In genomic region chr4:117125910-117126674, GRCm38 (mm10) we compare ENCODE assay signal across 8 mouse cellular contexts. TPM values are rescaled to one million over a fixed set of nuclear protein-coding genes. Genes with fewer than 3 reads are reported as not detected.
DNase-seq lines count a peak whose midpoint lies in the region; ATAC-seq and TF ChIP-seq lines count a peak whose summit lies in the region.

No protein-coding gene starts in this region.

- ATAC-seq in intestine, embryonic 15.5 days: peak; percentile 77
- ATAC-seq in liver, embryonic 16.5 days (ENCODE audit: low read depth): peak; percentile 53
- no peak for ATAC-seq in neural tube, embryonic 11.5 days (ENCODE audit: insufficient read depth, low FRiP score, low TSS enrichment)

- H3K27ac ChIP-seq in bone marrow macrophage, adult 2 months (ENCODE audit: insufficient read depth, low read depth, low read length): peak overlapping the region; percentile 93
- H3K27ac ChIP-seq in intestine, embryonic 15.5 days: peak overlapping the region; percentile 89
- H3K27ac ChIP-seq in liver, embryonic 16.5 days (ENCODE audit: low read length): peak overlapping the region; percentile 39
- peak overlapping the region; percentile 72 for H3K27ac ChIP-seq in neural tube, embryonic 11.5 days (ENCODE audit: low read depth, low read length)

- no peaks in the 10 kb centered on the region for H3K9me3 ChIP-seq in intestine, embryonic 15.5 days
- no peaks in the 10 kb centered on the region for H3K9me3 ChIP-seq in liver, embryonic 16.5 days (replicated peaks; ENCODE audit: control insufficient read depth, low read length)
- H3K9me3 ChIP-seq in neural tube, embryonic 11.5 days (ENCODE audit: control insufficient read depth, low read length): no peaks in the 10 kb centered on the region

- no peak for TF ChIP-seq POLR2A in bone marrow macrophage, adult 2 months (IDR thresholded peaks at IDR 0.05; ENCODE audit: borderline replicate concordance, low read depth, low read length)

- H3K36me3 ChIP-seq in intestine, embryonic 15.5 days: peaks cover 9% of the 10 kb centered on the region; the same call in 1 of the 2 replicates
- no peaks in the 10 kb centered on the region for H3K36me3 ChIP-seq in liver, embryonic 16.5 days (ENCODE audit: control insufficient read depth, insufficient read depth)
- H3K36me3 ChIP-seq in neural tube, embryonic 11.5 days (ENCODE audit: control insufficient read depth, insufficient read depth, low read length): peaks cover 3% of the 10 kb centered on the region

- peak; percentile 57 to 65 for DNase-seq in right cerebral cortex, postnatal 10 days (ENCODE audit: low spot score in 2 of 2)
- DNase-seq in right cerebral cortex, postnatal 4 days: no peak
- peak; percentile 53 to 73 for DNase-seq in gastrocnemius, postnatal 4 days (ENCODE audit: low spot score in 2 of 2)
- peak; percentile 32 for DNase-seq in neural tube, embryonic 11.5 days (ENCODE audit: low spot score)
- DNase-seq in yolk sac, embryonic 10.5 days (ENCODE audit: low spot score): peak; percentile 73

- no peak for TF ChIP-seq CTCF in bone marrow macrophage, adult 2 months (IDR thresholded peaks at IDR 0.05; ENCODE audit: low read depth, low read length)

- H3K4me2 ChIP-seq in intestine, embryonic 15.5 days (replicated peaks): peak overlapping the region; percentile 44; the same call in 1 of the 2 replicates
- H3K4me2 ChIP-seq in liver, embryonic 16.5 days (ENCODE audit: low read depth, low read length): no peak overlapping the region
- no peak overlapping the region for H3K4me2 ChIP-seq in neural tube, embryonic 11.5 days (ENCODE audit: low read depth)

- H3K4me1 ChIP-seq in bone marrow macrophage, adult 2 months (ENCODE audit: control insufficient read depth, insufficient read depth, low read length): peaks cover 44% of the 10 kb centered on the region
- peaks cover 30% of the 10 kb centered on the region for H3K4me1 ChIP-seq in intestine, embryonic 15.5 days (replicated peaks)
- H3K4me1 ChIP-seq in liver, embryonic 16.5 days (ENCODE audit: control insufficient read depth, low read depth, low read length): peaks cover 25% of the 10 kb centered on the region
- H3K4me1 ChIP-seq in neural tube, embryonic 11.5 days (ENCODE audit: control insufficient read depth, insufficient read depth, low read length): peaks cover 27% of the 10 kb centered on the region

- H3K9ac ChIP-seq in intestine, embryonic 15.5 days: peak overlapping the region; percentile 46; the same call in 1 of the 2 replicates
- peak overlapping the region; percentile 20; the same call in 1 of the 2 replicates for H3K9ac ChIP-seq in liver, embryonic 16.5 days (ENCODE audit: low read depth, low read length)
- H3K9ac ChIP-seq in neural tube, embryonic 11.5 days (ENCODE audit: low read length): peak overlapping the region; percentile 56; the same call in 1 of the 2 replicates

- no peaks in the 10 kb centered on the region for H3K27me3 ChIP-seq in intestine, embryonic 15.5 days (replicated peaks)
- H3K27me3 ChIP-seq in liver, embryonic 16.5 days (ENCODE audit: control insufficient read depth, insufficient read depth, low read depth, low read length): no peaks in the 10 kb centered on the region
- no peaks in the 10 kb centered on the region for H3K27me3 ChIP-seq in neural tube, embryonic 11.5 days (ENCODE audit: control insufficient read depth, insufficient read depth, low read length)

- 42% methylated on average over 15 of the region's 15 CpGs for WGBS in intestine, embryonic 15.5 days
- 32% methylated on average over 15 of the region's 15 CpGs for WGBS in liver, embryonic 16.5 days (ENCODE audit: insufficient replicate concordance)
- WGBS in neural tube, embryonic 11.5 days: 45% methylated on average over 15 of the region's 15 CpGs

- peak overlapping the region; percentile 23 for H3K4me3 ChIP-seq in bone marrow macrophage, adult 2 months (ENCODE audit: insufficient read depth, low read length)
- no peak overlapping the region for H3K4me3 ChIP-seq in intestine, embryonic 15.5 days (replicated peaks)
- H3K4me3 ChIP-seq in liver, embryonic 16.5 days (ENCODE audit: low read depth, low read length): no peak overlapping the region
- H3K4me3 ChIP-seq in neural tube, embryonic 11.5 days (ENCODE audit: low read depth, low read length): no peak overlapping the region

RNA-seq across cellular contexts. Expression of gene Tctex1d4, which starts 0.5 kb away (rescaled TPM):
- polyA plus RNA-seq in bone marrow macrophage, adult 2 months (2012; ENCODE audit: insufficient read depth, insufficient read length, missing spikeins): 2.2 and 4.4 TPM in 2 replicates
- under 1 TPM in 1 of 2 experiments, not detected in 1; 0.47 TPM for total RNA-seq in gastrocnemius, postnatal 4 days (2021)
- not detected in 2 replicates for polyA plus RNA-seq in intestine, embryonic 15.5 days (2015; fragmentation: Nextera tagmentation; extraction: Ambion mirVana)
- polyA plus RNA-seq in liver, embryonic 16.5 days (2015; fragmentation: Nextera tagmentation; extraction: Ambion mirVana): 0.11 TPM in 1 of 2 replicates, not detected in the other
- not detected in 2 replicates for polyA plus RNA-seq in neural tube, embryonic 11.5 days (2014; fragmentation: Nextera tagmentation; extraction: Ambion mirVana)

RNA-seq across cellular contexts. Expression of gene Btbd19, which starts 0.6 kb away (rescaled TPM):
- polyA plus RNA-seq in bone marrow macrophage, adult 2 months (2012; ENCODE audit: insufficient read depth, insufficient read length, missing spikeins): 4.3 and 4.8 TPM in 2 replicates
- total RNA-seq in gastrocnemius, postnatal 4 days (2021): 1 to 10 TPM; 6.2 to 8.8 TPM
- polyA plus RNA-seq in intestine, embryonic 15.5 days (2015; fragmentation: Nextera tagmentation; extraction: Ambion mirVana): 6.0 and 7.6 TPM in 2 replicates
- polyA plus RNA-seq in liver, embryonic 16.5 days (2015; fragmentation: Nextera tagmentation; extraction: Ambion mirVana): 1.5 and 1.8 TPM in 2 replicates
- polyA plus RNA-seq in neural tube, embryonic 11.5 days (2014; fragmentation: Nextera tagmentation; extraction: Ambion mirVana): 3.4 and 4.0 TPM in 2 replicates

RNA-seq across cellular contexts. Expression of gene Plk3, which starts 7.7 kb away (rescaled TPM):
- polyA plus RNA-seq in bone marrow macrophage, adult 2 months (2012; ENCODE audit: insufficient read depth, insufficient read length, missing spikeins): 2.9 and 3.3 TPM in 2 replicates
- 1 to 10 TPM; 2.3 to 3.6 TPM for total RNA-seq in gastrocnemius, postnatal 4 days (2021)
- polyA plus RNA-seq in intestine, embryonic 15.5 days (2015; fragmentation: Nextera tagmentation; extraction: Ambion mirVana): 3.6 and 3.7 TPM in 2 replicates
- 2.2 TPM in 2 replicates for polyA plus RNA-seq in liver, embryonic 16.5 days (2015; fragmentation: Nextera tagmentation; extraction: Ambion mirVana)
- polyA plus RNA-seq in neural tube, embryonic 11.5 days (2014; fragmentation: Nextera tagmentation; extraction: Ambion mirVana): 42.5 and 48.9 TPM in 2 replicates

RNA-seq across cellular contexts. Expression of gene Rps8, which starts 30.0 kb away (rescaled TPM):
- polyA plus RNA-seq in bone marrow macrophage, adult 2 months (2012; ENCODE audit: insufficient read depth, insufficient read length, missing spikeins): 1,158 and 1,548 TPM in 2 replicates
- total RNA-seq in gastrocnemius, postnatal 4 days (2021): 1,000 to 10,000 TPM; 1,262 to 1,321 TPM
- polyA plus RNA-seq in intestine, embryonic 15.5 days (2015; fragmentation: Nextera tagmentation; extraction: Ambion mirVana): 1,027 and 1,033 TPM in 2 replicates
- 514 and 522 TPM in 2 replicates for polyA plus RNA-seq in liver, embryonic 16.5 days (2015; fragmentation: Nextera tagmentation; extraction: Ambion mirVana)
- 818 and 875 TPM in 2 replicates for polyA plus RNA-seq in neural tube, embryonic 11.5 days (2014; fragmentation: Nextera tagmentation; extraction: Ambion mirVana)

RNA-seq across cellular contexts. Expression of gene Ptch2, which starts 30.2 kb away (rescaled TPM):
- polyA plus RNA-seq in bone marrow macrophage, adult 2 months (2012; ENCODE audit: insufficient read depth, insufficient read length, missing spikeins): not detected in 2 replicates
- total RNA-seq in gastrocnemius, postnatal 4 days (2021): 10 to 100 TPM; 10.4 to 12.8 TPM
- 5.6 and 5.9 TPM in 2 replicates for polyA plus RNA-seq in intestine, embryonic 15.5 days (2015; fragmentation: Nextera tagmentation; extraction: Ambion mirVana)
- 0.67 and 0.69 TPM in 2 replicates for polyA plus RNA-seq in liver, embryonic 16.5 days (2015; fragmentation: Nextera tagmentation; extraction: Ambion mirVana)
- 3.4 and 3.9 TPM in 2 replicates for polyA plus RNA-seq in neural tube, embryonic 11.5 days (2014; fragmentation: Nextera tagmentation; extraction: Ambion mirVana)

Comparison
In these comparisons a context has a peak if more than half of its experiments do, and no peak if none do; other contexts are left out.
1. H3K27ac ChIP-seq: peak in every context shown above with its lines; median percentile 93 in bone marrow macrophage, adult 2 months; 89 in intestine, embryonic 15.5 days; 72 in neural tube, embryonic 11.5 days; 39 in liver, embryonic 16.5 days.